Mouse (Mus musculus) liver, adult 2 months (tissue): ENCODE measurements around the gene Olfr1410. TPM values are rescaled to one million over a fixed set of nuclear protein-coding genes. Genes with fewer than 3 reads are reported as not detected.

Experiments
- DNase-seq: peaks from one replicate; pipeline ENCODE4 v3.0.0-alpha.2; 2011; ENCODE audit warnings: low read depth, low spot score; ENCODE audit errors: extremely low read depth
- H3K27ac ChIP-seq: fragments of 200-500 bp; replicated peaks from 2 replicates; pipeline ENCODE4 v1.5.1; 2012; ENCODE audit warnings: low read depth, mild to moderate bottlenecking, control low read depth, inconsistent platforms, low read length; ENCODE audit not compliant: insufficient read depth
- H3K27me3 ChIP-seq: fragments of 200-500 bp; 2 replicates; pipeline ENCODE4 v1.6.1; 2012; ENCODE audit warnings: mild to moderate bottlenecking, moderate library complexity, low read length, inconsistent platforms; ENCODE audit not compliant: control insufficient read depth, insufficient read depth
- H3K36me3 ChIP-seq: fragments of 200-500 bp; 2 replicates; pipeline ENCODE4 v1.6.1; 2012; ENCODE audit warnings: low read length, inconsistent platforms; ENCODE audit not compliant: control insufficient read depth, insufficient read depth
- H3K4me1 ChIP-seq: fragments of 200-500 bp; 2 replicates; pipeline ENCODE4 v1.6.1; 2011; ENCODE audit warnings: low read length; ENCODE audit not compliant: control insufficient read depth, insufficient read depth
- H3K4me3 ChIP-seq: fragments of 200-500 bp; 2 replicates; pipeline ENCODE4 v1.5.1; 2011; ENCODE audit warnings: low read depth, mild to moderate bottlenecking, control low read depth, low read length, moderate library complexity; ENCODE audit not compliant: insufficient read depth
- H3K79me2 ChIP-seq: fragments of 200-500 bp; 2 replicates; pipeline ENCODE4 v1.6.1; 2012; ENCODE audit warnings: inconsistent platforms, mild to moderate bottlenecking, low read length, moderate library complexity; ENCODE audit not compliant: control insufficient read depth, insufficient read depth
- H3K9ac ChIP-seq: fragments of 200-500 bp; 2 replicates; pipeline ENCODE4 v1.6.1; 2012; ENCODE audit warnings: low read depth, mild to moderate bottlenecking, control low read depth, inconsistent platforms, low read length
- CTCF ChIP-seq: fragments of 200-500 bp; IDR thresholded peaks from 2 replicates; pipeline ENCODE4 v1.5.1; 2011; ENCODE audit warnings: low read depth, low read length, control low read depth
- POLR2A ChIP-seq: fragments of 200-500 bp; IDR thresholded peaks from 2 replicates; pipeline ENCODE4 v1.6.1; 2011; ENCODE audit warnings: low read length, control low read depth; ENCODE audit not compliant: insufficient read depth; ENCODE audit errors: extremely low read depth
- WGBS: fragments of 180-500 bp; shearing (Covaris S2); methylation state at CpG from one replicate; pipeline ENCODE4 v1.1.7; 2018; 5-methylcytosine and 5-hydroxymethylcytosine counted together
- polyA plus RNA-seq: library from polyadenylated mRNA; depleted of rRNA; stranded (reverse); fragments of >200 nt; gene quantifications from 2 replicates; pipeline ENCODE4 v1.2.3, GENCODE M21; 2012
- total RNA-seq: library from RNA; depleted of rRNA; stranded (reverse); fragments of >200 nt; gene quantifications from 2 replicates; pipeline ENCODE4 v1.2.3, GENCODE M21; 2014

Olfr1410 gene
- total and polyA plus RNA-seq, 2 experiments = not detected

GRCm38 (mm10) chr1:92641514-92642272 lies 36.1 kb downstream of the Olfr1410 start, which contains the start of gene Cops9:
Gene Cops9 (minus strand): TSS chr1:92641985.
- Histone ChIP-seq H3K79me2 (peaks cover 7% of the 10 kb centered on the region; the same call in 1 of the 2 replicates), H3K36me3 (no peaks in the 10 kb centered on the region; the same call in 1 of the 2 replicates), H3K4me3 (peak within 1 kb of the TSS; percentile 84), H3K9ac (peak within 1 kb of the TSS; percentile 88), H3K4me1 (peaks cover 8% of the 10 kb centered on the region), H3K27ac (peak within 1 kb of the TSS; percentile 8; the same call in 1 of the 2 replicates), H3K27me3 (no peaks in the 10 kb centered on the region)
- TF ChIP-seq CTCF = no peak
- 0 out of 2 replicates have a peak, but pooled peaks have one; percentile 55 for TF ChIP-seq POLR2A
- WGBS = 2% methylated on average over 50 of the region's 50 CpGs
- DNase-seq = peak; percentile 81

- no peak for DNase-seq
- peaks cover 7% of the 10 kb centered on the region; the same call in 1 of the 2 replicates for H3K79me2 ChIP-seq
- no peak overlapping the region for H3K4me3 ChIP-seq
- no peak overlapping the region for H3K27ac ChIP-seq
- no peaks in the 10 kb centered on the region for H3K36me3 ChIP-seq
- H3K27me3 ChIP-seq = no peaks in the 10 kb centered on the region
- 80% methylated on average over 4 of the region's 4 CpGs for WGBS
- peaks cover 11% of the 10 kb centered on the region for H3K4me1 ChIP-seq
- H3K9ac ChIP-seq = no peak overlapping the region
- no peak for TF ChIP-seq POLR2A
- TF ChIP-seq CTCF = no peak
These were observed 38.1 kb downstream of the Olfr1410 start for GRCm38 (mm10) chr1:92643691-92644090.

GRCm38 (mm10) chr1:92644916-92645315 lies 39.3 kb downstream of the Olfr1410 start:
- Histone ChIP-seq H3K4me3 (no peak overlapping the region), H3K27ac (no peak overlapping the region), H3K27me3 (no peaks in the 10 kb centered on the region), H3K9ac (no peak overlapping the region), H3K36me3 (no peaks in the 10 kb centered on the region), H3K79me2 (peaks cover 7% of the 10 kb centered on the region; the same call in 1 of the 2 replicates), H3K4me1 (peaks cover 11% of the 10 kb centered on the region)
- TF ChIP-seq CTCF (no peak), POLR2A (no peak)
- WGBS = 80% methylated on average over 5 of the region's 5 CpGs
- DNase-seq = no peak

- no peaks in the 10 kb centered on the region for H3K27me3 ChIP-seq
- H3K36me3 ChIP-seq = no peaks in the 10 kb centered on the region
- no peak overlapping the region for H3K9ac ChIP-seq
- H3K27ac ChIP-seq = no peak overlapping the region
- peaks cover 6% of the 10 kb centered on the region; the same call in 1 of the 2 replicates for H3K79me2 ChIP-seq
- DNase-seq = no peak
- TF ChIP-seq POLR2A (no peak), CTCF (no peak)
- peaks cover 5% of the 10 kb centered on the region; the same call in 1 of the 2 replicates for H3K4me1 ChIP-seq
- 48% methylated on average over 2 of the region's 2 CpGs for WGBS
- H3K4me3 ChIP-seq = no peak overlapping the region
These were observed 40.5 kb downstream of the Olfr1410 start for GRCm38 (mm10) chr1:92646111-92646510.

GRCm38 (mm10) chr1:92646601-92647000 lies 41.0 kb downstream of the Olfr1410 start:
- Histone ChIP-seq H3K4me3 (no peak overlapping the region), H3K9ac (no peak overlapping the region), H3K4me1 (peaks cover 5% of the 10 kb centered on the region; the same call in 1 of the 2 replicates), H3K36me3 (no peaks in the 10 kb centered on the region), H3K27me3 (no peaks in the 10 kb centered on the region), H3K79me2 (peaks cover under 1% of the 10 kb centered on the region; the same call in 1 of the 2 replicates), H3K27ac (no peak overlapping the region)
- no peak for DNase-seq
- TF ChIP-seq POLR2A (no peak), CTCF (no peak)
- 71% methylated on average over 7 of the region's 7 CpGs for WGBS

GRCm38 (mm10) chr1:92647026-92647425 lies 41.4 kb downstream of the Olfr1410 start:
- no peak for TF ChIP-seq CTCF
- TF ChIP-seq POLR2A = no peak
- no peak for DNase-seq
- WGBS = 74% methylated on average over 4 of the region's 4 CpGs
- peaks cover 4% of the 10 kb centered on the region; the same call in 1 of the 2 replicates for H3K4me1 ChIP-seq
- no peak overlapping the region for H3K9ac ChIP-seq
- H3K27ac ChIP-seq = no peak overlapping the region
- H3K27me3 ChIP-seq = no peaks in the 10 kb centered on the region
- H3K4me3 ChIP-seq = no peak overlapping the region
- no peaks in the 10 kb centered on the region for H3K79me2 ChIP-seq
- no peaks in the 10 kb centered on the region for H3K36me3 ChIP-seq
